ENCODE assay signal across 8 mouse cellular contexts in genomic region chr7:98503951-98504647, GRCm38 (mm10). TPM values are rescaled to one million over a fixed set of nuclear protein-coding genes. Genes with fewer than 3 reads are reported as not detected.
DNase-seq lines count a peak whose midpoint lies in the region; ATAC-seq and TF ChIP-seq lines count a peak whose summit lies in the region.

No protein-coding gene starts in this region.

- H3K4me2 ChIP-seq in stomach, postnatal 0 days (replicated peaks; ENCODE audit: low read depth) = no peak overlapping the region

- no peak for DNase-seq in frontal cortex, postnatal 25 days (ENCODE audit: low spot score in 2 of 2)
- DNase-seq in thymus, postnatal 4 days = peak; percentile 24
- DNase-seq in thymus, postnatal 25 days = no peak
- DNase-seq in kidney, postnatal 10 days = peak; percentile 83
- no peak for DNase-seq in stomach, postnatal 0 days (ENCODE audit: low spot score)
- DNase-seq in Muller cell, postnatal 12 days (ENCODE audit: inconsistent ontology term) = no peak
- DNase-seq in ovary, adult 18-20 months (ENCODE audit: low spot score) = no peak

- no peaks in the 10 kb centered on the region; the same call in 1 of the 2 replicates for H3K36me3 ChIP-seq in stomach, postnatal 0 days (ENCODE audit: control insufficient read depth, insufficient read depth, low read length)

- ATAC-seq in frontal cortex, adult (ENCODE audit: low TSS enrichment) = peak; percentile 41; the same call in 1 of the 2 replicates
- peak; percentile 76; the same call in 1 of the 2 replicates for ATAC-seq in stomach, postnatal 0 days (ENCODE audit: low FRiP score, low TSS enrichment)

- no peak overlapping the region for H3K9ac ChIP-seq in stomach, postnatal 0 days (ENCODE audit: low read length)

- no peak for TF ChIP-seq EP300 in stomach, postnatal 0 days (optimal IDR thresholded peaks at IDR 0.05)

- H3K27ac ChIP-seq in stomach, postnatal 0 days (replicated peaks) = peak overlapping the region; percentile 66

- WGBS in stomach, postnatal 0 days = 59% methylated on average over 6 of the region's 6 CpGs

- no peak for TF ChIP-seq CTCF in stomach, postnatal 0 days (IDR thresholded peaks at IDR 0.05; ENCODE audit: low read depth)

- H3K4me3 ChIP-seq in stomach, postnatal 0 days (ENCODE audit: low read depth, low read length) = no peak overlapping the region

- H3K4me1 ChIP-seq in stomach, postnatal 0 days (replicated peaks; ENCODE audit: control insufficient read depth, insufficient read depth) = peaks cover 3% of the 10 kb centered on the region; the same call in 1 of the 2 replicates

- no peaks in the 10 kb centered on the region for H3K9me3 ChIP-seq in stomach, postnatal 0 days (ENCODE audit: control insufficient read depth, low read length)

- H3K27me3 ChIP-seq in stomach, postnatal 0 days (ENCODE audit: control insufficient read depth, insufficient read depth, low read length) = no peaks in the 10 kb centered on the region

RNA-seq across cellular contexts. Expression of gene Lrrc32, which starts 15.0 kb away (rescaled TPM):
- 3.6 and 6.0 TPM in 2 replicates for polyA plus RNA-seq in stomach, postnatal 0 days (2015; fragmentation: Nextera tagmentation; extraction: Ambion mirVana)

Comparison
In these comparisons a context has a peak if more than half of its experiments do, and no peak if none do; other contexts are left out.
1. DNase-seq: peak in thymus, postnatal 4 days (single experiment) and kidney, postnatal 10 days (single experiment); none in frontal cortex, postnatal 25 days (0 of 2), thymus, postnatal 25 days (single experiment), stomach, postnatal 0 days (single experiment), Muller cell, postnatal 12 days (single experiment) and ovary, adult 18-20 months (single experiment).